Mouse (Mus musculus): Measurements from ENCODE around the gene Wipf1.

DNA sequence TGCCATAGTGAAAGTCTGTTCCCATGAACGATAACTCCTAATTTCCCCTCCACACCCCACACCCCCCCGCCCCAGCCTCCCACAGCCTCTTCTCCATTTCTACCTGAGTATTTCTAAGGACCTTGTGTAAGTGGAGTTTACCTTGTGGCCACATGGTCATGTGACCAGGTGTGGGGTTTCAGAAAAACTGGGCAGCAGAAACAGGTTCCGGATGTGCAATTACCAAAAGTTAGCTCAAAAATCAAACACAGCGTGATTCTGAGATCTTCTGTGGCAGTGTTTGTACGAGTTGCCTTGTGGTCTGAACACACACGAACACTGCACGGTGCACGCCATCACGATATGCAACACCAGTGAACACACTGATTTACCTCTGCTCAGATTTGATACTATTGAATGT lies 33.1 kb upstream of the Wipf1 start:
- TF ChIP-seq POLR2A (IDR thresholded peaks at IDR 0.05; ENCODE audit: insufficient read length, low read depth), result no peak
- TF ChIP-seq TCF12 (IDR thresholded peaks at IDR 0.05; ENCODE audit: insufficient read depth, poor library complexity, severe bottlenecking), result no peak
- no peak for TF ChIP-seq REST (IDR thresholded peaks at IDR 0.05; ENCODE audit: insufficient read depth, insufficient read length)
- TF ChIP-seq POLR2AphosphoS2 (IDR thresholded peaks at IDR 0.05; ENCODE audit: insufficient read length, low read depth), result peak; percentile 34
- TF ChIP-seq E2F4 (IDR thresholded peaks at IDR 0.05; ENCODE audit: insufficient read depth), result no peak
- no peak for TF ChIP-seq MAX (IDR thresholded peaks at IDR 0.05; ENCODE audit: low read depth)
- TF ChIP-seq MYOD1 (IDR thresholded peaks at IDR 0.05; ENCODE audit: control insufficient read depth in 1 of 3, insufficient read length in 2 of 3, low read depth in 2 of 3), result no peak
- TF ChIP-seq USF1 (IDR thresholded peaks at IDR 0.05; ENCODE audit: low read depth), result no peak
